Mouse (Mus musculus) left cerebral cortex, adult 2 months (tissue): ENCODE measurements around the gene Slc25a1. TPM values are rescaled to one million over a fixed set of nuclear protein-coding genes. Genes with fewer than 3 reads are reported as not detected.
"Not testable (repeated sequence)": the region's sequence is repeated elsewhere in the genome, so short reads cannot be mapped to it uniquely, and the experiment has no call there.

ENCODE experiments used
- DNase-seq, 2 experiments: peaks; one replicate each; pipeline ENCODE4 v3.0.0; 2021 to 2022; ENCODE audit warnings: low spot score in 2 of 2, mixed read lengths in 1 of 2; ENCODE audit errors: extremely low spot score in 1 of 2
- H3K27ac ChIP-seq: fragments of 200-600 bp; 2 replicates; pipeline ENCODE4 v1.8.1; 2022
- H3K4me3 ChIP-seq: fragments of 200-600 bp; 2 replicates; pipeline ENCODE4 v1.8.1; 2022
- CTCF ChIP-seq: fragments of 200-600 bp; IDR thresholded peaks from 2 replicates; pipeline ENCODE4 v1.8.1; 2022; ENCODE audit warnings: antibody characterized with exemption, mild to moderate bottlenecking, moderate library complexity
- intact Hi-C: fragments of 180-260 bp; cut with DNase I; formaldehyde crosslinking; loops from one replicate; pipeline ENCODE4 v1.15.1; 2025
- long read RNA-seq, 2 experiments: library from polyadenylated mRNA; stranded (forward); transcript quantifications; one replicate each; pipeline ENCODE4 v2.0.0; 2021; ENCODE audit warnings: borderline mapping rate in 2 of 2
- total RNA-seq, 2 experiments: library from RNA; stranded (reverse); gene quantifications; 2 replicates each; pipeline ENCODE4 v1.2.3; 2021

Gene Slc25a1
- total RNA-seq = 10 to 100 TPM; 39.2 to 43.9 TPM
- long read RNA-seq, experiment 1, transcript Slc25a1-201 (9 exons, 1,666 nt) = major isoform, 19 of 24 reads
- long read RNA-seq, experiment 1, partial matches to known transcripts = 1 of 24 reads
- long read RNA-seq, experiment 1, other reads (novel, unspliced or antisense) = 4 of 24 reads
- long read RNA-seq, experiment 2, transcript Slc25a1-201 (9 exons, 1,666 nt) = major isoform, 18 of 33 reads
- long read RNA-seq, experiment 2, partial matches to known transcripts = 4 of 33 reads
- long read RNA-seq, experiment 2, other reads (novel, unspliced or antisense) = 8 of 33 reads

- intact Hi-C loops = loop anchor here (5.0 to 10.0 kb wide), 2 partner anchors 119 to 307 kb away; partner anchors contain the start of gene Zdhhc8
- Histone ChIP-seq H3K27ac (peak within 1 kb of the TSS; percentile 89), H3K4me3 (peak within 1 kb of the TSS; percentile 89)
- DNase-seq = peak; percentile 80 to 85
- no peak for TF ChIP-seq CTCF
These were observed at the start of gene Slc25a1 for GRCm38 (mm10) chr16:17928087-17928580. Gene Slc25a1, minus strand, starts transcription at chr16:17928219.

DNA sequence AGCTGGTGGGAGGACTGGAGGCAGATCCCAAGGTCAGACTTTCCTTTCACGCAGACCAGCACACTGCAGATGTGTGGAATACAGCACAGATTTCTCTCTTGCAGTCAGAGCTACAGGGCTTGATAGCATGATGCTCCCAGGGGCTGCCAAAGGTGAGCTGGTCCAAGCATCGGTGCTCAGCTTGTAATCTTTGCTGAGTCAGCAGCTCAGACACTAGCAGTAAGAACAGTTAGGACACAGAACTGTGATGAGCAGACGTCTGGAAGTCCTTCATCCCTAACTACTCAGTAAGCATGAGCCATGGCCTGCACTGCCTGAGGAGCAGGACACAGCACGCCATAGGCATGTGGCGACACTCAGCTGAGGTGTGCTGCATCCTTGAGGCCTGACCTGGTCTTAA, 43.8 kb upstream of the Slc25a1 start:
- intact Hi-C loops = loop anchor here (10.0 kb wide), 1 partner anchor 237 kb away; the partner anchor contains the start of gene Med15
- no peak overlapping the region for H3K27ac ChIP-seq

GRCm38 (mm10) chr16:17962091-17962490, 34.1 kb upstream of the Slc25a1 start:
- no peak for TF ChIP-seq CTCF
- DNase-seq = no peak
- Histone ChIP-seq H3K27ac (no peak overlapping the region), H3K4me3 (no peak overlapping the region)
- intact Hi-C loops = no loop called here

More for the DNA sequence above, 43.8 kb upstream of the Slc25a1 start:
- H3K4me3 ChIP-seq = no peak overlapping the region
- no peak for DNase-seq
- no peak for TF ChIP-seq CTCF

DNA sequence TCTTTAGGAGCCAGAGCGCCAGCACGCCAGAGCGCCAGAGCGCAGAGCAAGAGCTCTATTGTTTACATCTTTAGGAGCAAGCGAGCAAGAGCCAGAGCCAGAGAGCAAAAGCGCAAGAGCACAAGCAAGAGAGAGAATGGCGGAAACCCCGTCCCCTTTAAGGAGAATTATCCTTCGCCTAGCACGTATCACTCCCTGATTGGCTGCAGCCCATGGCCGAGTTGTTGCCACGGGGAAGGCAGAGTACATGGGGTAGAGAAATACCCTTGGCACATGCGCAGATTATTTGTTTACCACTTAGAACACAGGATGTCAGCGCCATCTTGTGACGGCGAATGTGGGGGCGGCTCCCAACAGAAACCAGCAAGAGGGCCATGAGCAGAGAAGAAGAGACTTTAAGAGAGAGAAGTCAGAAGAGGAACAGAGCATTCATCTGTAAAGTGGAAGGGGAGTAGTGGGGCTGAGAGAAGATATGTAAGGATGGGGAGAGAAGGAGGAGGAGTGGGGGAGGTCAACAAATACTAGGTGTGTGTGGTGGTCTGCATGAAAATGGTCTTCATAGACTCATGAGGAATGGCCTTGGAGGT, 28.1 kb upstream of the Slc25a1 start:
- DNase-seq, H3K4me3 ChIP-seq, intact Hi-C loops, H3K27ac ChIP-seq: not testable (repeated sequence)

- intact Hi-C loops = no loop called here
- no peak for DNase-seq
- no peak overlapping the region for H3K4me3 ChIP-seq
- no peak for TF ChIP-seq CTCF
- H3K27ac ChIP-seq = no peak overlapping the region
These were observed 23.6 kb upstream of the Slc25a1 start for GRCm38 (mm10) chr16:17951618-17952017.

DNA sequence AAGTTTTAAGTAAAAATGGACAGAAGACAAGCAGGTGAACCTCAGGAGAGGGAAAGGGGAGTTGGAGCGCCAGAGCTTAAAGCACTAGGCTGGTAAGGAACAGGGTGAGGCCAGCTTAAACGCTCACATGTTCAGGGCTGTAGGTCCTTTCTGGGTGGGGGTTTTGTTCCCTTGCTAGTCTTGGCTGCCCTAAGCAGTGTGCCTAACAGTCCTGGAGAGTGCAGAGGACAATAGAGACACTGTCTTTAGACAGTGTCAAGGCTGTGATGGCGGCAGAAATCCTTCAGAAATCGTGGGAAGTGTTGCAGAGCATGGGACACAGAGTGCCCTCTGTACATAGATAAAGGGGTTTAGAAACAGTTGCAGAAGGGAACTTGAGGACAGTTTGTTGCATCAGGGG, 22.0 kb upstream of the Slc25a1 start:
- Histone ChIP-seq H3K4me3 (no peak overlapping the region), H3K27ac (no peak overlapping the region)
- no peak for DNase-seq
- intact Hi-C loops = no loop called here
- TF ChIP-seq CTCF = no peak

GRCm38 (mm10) chr16:17949421-17949877, 21.4 kb upstream of the Slc25a1 start:
- Histone ChIP-seq H3K4me3 (no peak overlapping the region), H3K27ac (no peak overlapping the region)
- intact Hi-C loops = no loop called here
- no peak for DNase-seq
- TF ChIP-seq CTCF = no peak

DNA sequence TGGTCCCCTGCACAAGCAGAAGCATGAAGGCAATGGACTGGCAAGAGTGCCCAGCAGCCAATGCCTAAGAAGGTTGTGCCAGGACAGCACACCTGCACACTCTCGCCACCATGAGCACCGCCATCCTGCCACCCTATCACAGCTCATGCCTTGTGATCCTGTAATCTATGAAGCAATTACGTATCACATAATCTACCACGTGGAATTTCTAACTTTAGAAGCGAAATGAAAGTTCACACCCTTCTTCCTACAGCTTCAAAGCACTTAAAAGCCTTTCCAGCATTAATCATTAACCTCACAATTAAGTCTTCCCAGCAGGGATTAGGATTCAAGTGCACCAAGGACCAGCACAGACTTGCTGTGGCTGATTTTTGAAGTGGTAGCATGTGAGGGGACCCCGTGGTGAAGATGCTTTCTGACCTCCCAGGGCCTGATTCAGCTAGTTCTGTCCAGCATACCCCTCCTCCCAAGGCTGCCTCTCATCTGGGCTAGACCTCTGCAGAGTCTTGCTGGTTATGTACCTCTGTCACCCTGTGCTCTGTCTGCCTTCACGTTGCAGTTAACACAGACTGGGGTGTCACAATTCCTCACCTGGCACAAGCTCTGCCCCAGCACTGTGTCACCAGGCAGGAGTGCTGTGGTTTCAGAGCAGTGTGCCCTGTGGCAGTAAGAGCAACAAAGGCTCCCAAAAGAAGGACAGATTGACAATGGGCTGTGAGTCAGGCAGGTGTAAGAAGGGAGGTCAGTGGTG, 17.2 kb upstream of the Slc25a1 start:
- DNase-seq = no peak
- Histone ChIP-seq H3K27ac (no peak overlapping the region), H3K4me3 (no peak overlapping the region)
- intact Hi-C loops = no loop called here
- TF ChIP-seq CTCF = no peak

DNA sequence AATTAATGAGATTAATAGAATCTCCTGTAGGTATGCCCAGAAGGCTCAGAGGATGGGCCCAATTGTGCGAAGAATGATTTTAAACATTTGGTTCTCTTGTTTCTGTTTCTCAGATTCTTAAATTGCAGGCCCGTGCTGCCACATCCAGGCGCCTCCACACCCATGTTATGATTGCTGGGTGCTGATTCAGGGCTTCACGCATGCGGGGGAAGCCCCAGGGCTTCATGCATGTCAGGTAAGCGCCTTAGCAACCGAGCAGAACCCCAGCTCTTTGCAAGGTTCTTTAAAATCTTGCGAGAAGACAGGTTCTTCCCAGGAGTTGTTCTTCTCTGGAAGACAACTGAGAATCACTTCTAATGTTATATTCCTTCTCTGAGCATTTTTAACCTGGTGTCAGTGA, 15.4 kb upstream of the Slc25a1 start:
- no peak for DNase-seq
- no peak for TF ChIP-seq CTCF
- H3K4me3 ChIP-seq = no peak overlapping the region
- intact Hi-C loops = no loop called here
- no peak overlapping the region for H3K27ac ChIP-seq

DNA sequence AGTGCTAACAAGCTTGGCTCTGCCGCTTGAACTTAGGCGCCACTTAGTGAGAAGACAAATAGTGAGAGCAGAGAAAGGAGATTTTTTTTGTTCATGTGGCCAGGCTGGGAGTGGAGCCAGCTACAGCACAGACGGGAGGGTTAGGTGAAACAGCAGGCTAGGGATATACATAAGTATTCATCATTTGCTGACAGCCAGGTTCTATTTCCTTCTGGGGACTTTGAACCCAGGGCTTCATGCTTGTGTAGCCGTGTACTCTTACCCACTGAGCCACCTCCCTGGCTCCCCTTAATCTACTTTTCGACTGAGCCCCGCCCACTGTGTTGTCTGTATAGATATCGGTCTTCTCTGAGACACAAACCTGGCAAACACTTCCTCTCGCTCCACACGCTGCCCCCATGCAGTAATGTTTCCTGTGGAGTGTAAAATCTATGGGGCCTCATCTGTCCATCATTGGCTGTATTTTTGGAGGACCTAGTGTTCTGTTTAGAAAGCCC, 11.3 kb upstream of the Slc25a1 start:
- no peak for DNase-seq
- H3K4me3 ChIP-seq = no peak overlapping the region
- no peak for TF ChIP-seq CTCF
- intact Hi-C loops = loop anchor here (5.0 kb wide), 1 partner anchor 48 kb away; no protein-coding TSS in a partner anchor
- H3K27ac ChIP-seq = no peak overlapping the region

- peak; percentile 79 for TF ChIP-seq CTCF
- Histone ChIP-seq H3K27ac (no peak overlapping the region), H3K4me3 (no peak overlapping the region)
- intact Hi-C loops = loop anchor here (5.0 kb wide), 1 partner anchor 48 kb away; no protein-coding TSS in a partner anchor
- DNase-seq = peak in 1 of 2 experiments; percentile 68
These were observed 10.8 kb upstream of the Slc25a1 start for GRCm38 (mm10) chr16:17938821-17939220.

DNA sequence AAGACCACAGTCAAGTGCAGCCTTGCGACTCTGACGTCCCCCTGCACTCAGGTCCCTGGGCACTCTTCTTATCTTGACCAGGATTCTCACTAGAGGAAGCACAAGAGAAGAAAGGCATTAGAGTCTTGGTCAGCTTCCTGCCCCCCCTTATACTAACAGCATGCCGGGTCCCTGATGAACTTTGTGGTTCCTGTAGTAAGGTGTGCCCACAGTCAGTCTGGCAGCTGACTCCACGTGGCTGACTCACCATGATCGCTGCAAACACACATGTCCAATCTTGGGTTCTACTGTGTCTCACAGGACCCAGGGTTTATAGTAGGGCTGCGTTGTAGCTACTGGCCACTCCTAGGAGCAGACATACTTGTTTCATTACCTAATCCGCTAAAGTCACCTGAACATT, 10.2 kb upstream of the Slc25a1 start:
- intact Hi-C loops = loop anchor here (5.0 kb wide), 1 partner anchor 49 kb away; no protein-coding TSS in a partner anchor
- TF ChIP-seq CTCF = no peak
- H3K4me3 ChIP-seq = no peak overlapping the region
- no peak overlapping the region for H3K27ac ChIP-seq
- no peak for DNase-seq
